Mouse (Mus musculus) heart, postnatal 4 days (tissue): ENCODE data around the gene Tada3. TPM values are rescaled to one million over a fixed set of nuclear protein-coding genes. Genes with fewer than 3 reads are reported as not detected.
A peak's percentile ranks its signal among the peaks of the same experiment; 100 is the strongest.

ENCODE experiments used
- DNase-seq: peaks from one replicate; pipeline ENCODE4 v3.0.0; 2021
- total RNA-seq, 2 experiments: library from RNA; stranded (reverse); gene quantifications; 2 replicates each; pipeline ENCODE4 v1.2.3; 2021

Tada3 gene
- 10 to 100 TPM; 23.8 to 26.0 TPM for total RNA-seq

GRCm38 (mm10) chr6:113377496-113378385 lies at the start of gene Tada3, which contains the start of gene Arpc4:
Gene Tada3 (minus strand): TSS chr6:113377883.
Gene Arpc4 (plus strand): TSS chr6:113378115.
- peak; percentile 94 for DNase-seq

DNA sequence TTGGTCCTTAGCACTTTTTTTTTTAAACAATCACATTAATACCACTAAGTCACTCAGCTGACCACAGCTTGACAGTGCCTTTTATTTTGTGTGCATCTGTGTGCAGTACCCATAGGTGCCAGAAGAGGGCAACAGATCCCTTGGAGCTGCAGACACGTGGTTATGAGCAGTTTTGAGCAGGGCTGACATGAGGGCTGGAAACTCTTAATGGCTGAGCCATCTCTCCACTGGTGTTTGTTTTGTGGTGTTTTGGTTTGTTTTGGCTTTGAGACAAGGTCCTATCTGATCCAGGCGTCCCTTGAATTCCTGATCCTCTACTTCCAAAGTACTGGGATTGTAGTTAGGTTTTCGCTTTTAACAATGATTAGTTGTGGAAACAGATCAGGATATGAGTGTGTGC lies 49.7 kb upstream of the Tada3 start:
- DNase-seq = peak; percentile 66

GRCm38 (mm10) chr6:113426696-113427095 lies 49.0 kb upstream of the Tada3 start:
- no peak for DNase-seq

- DNase-seq = no peak
Observed at GRCm38 (mm10) chr6:113424187-113424586, 46.5 kb upstream of the Tada3 start.

DNA sequence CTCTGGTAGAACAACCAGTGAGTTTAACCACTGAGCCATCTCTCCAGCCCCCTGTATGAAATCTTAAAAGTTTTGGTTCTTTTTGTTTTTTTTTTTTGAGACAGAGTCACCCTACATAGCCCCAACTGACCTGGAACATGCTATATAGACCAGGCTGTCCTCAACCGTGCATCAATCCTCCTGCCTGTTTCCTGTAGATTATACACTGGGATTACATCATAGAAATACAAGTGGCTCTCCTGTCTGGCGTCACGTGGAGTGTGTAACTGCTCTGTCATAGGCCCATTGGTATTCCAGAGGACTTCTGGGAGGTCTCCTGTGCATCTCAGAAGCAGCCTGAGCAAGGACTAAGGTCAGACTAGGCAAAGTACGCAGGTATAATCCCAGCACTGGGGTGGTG lies 45.3 kb upstream of the Tada3 start:
- DNase-seq = no peak

GRCm38 (mm10) chr6:113419199-113419587 lies 41.5 kb upstream of the Tada3 start, which contains the start of gene Rpusd3:
Gene Rpusd3 (minus strand): TSS chr6:113419340.
- DNase-seq = peak; percentile 100

DNA sequence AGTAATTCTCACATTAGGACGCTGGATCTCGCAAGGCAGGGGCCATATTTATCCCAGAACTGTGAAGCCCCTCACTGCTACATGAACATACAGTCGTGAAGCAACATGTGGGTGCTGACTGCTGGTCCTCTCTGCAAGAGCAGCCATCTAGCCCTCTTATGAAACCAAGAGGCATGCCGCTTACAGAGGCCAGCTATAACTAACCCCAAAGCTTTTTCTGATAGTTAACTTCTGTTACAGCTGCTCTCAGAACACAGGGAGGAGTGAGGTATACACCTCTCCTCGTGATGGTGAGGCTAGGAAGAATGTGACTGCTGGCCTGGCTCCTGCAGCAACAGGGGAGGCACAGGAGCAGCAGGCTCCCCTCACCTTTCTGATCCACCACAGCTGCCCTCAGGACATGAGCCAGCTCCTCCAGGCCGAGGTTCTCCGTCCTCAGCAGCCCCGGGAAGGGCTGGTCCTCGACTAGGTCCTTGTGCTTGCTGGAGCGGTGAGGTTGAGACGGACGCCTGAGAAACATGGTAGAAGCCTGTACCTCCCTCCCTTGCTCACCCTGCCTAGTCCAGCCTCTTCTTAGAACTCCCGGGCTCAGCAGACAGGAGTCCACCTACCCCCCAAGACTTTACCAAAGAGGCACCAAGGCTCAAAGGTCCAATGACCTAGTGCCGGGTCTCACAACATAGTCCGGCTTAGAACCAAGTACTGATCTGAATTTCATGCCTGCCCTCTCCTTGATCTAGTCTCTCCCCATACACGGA lies 40.9 kb upstream of the Tada3 start:
- DNase-seq = peak; percentile 29

DNA sequence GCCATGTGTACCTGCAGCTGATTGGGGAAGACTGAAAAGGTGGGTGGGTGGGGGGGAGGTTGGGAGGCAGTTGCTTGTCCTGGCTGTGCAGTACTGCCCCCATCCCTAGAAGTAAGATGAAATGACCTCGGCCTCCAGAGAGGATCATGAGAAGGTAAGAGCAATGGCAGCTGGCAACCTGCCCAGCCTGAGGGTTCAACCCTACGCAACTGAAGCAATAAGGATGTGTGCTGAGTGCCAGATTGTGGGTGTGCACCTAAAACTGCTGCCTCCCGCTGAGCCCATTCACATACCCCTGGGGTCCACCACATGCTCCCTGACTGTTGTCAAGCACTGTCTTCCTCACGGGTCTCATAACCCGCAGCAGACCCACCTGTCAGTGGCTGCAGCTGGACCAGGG lies 38.7 kb upstream of the Tada3 start:
- no peak for DNase-seq

DNA sequence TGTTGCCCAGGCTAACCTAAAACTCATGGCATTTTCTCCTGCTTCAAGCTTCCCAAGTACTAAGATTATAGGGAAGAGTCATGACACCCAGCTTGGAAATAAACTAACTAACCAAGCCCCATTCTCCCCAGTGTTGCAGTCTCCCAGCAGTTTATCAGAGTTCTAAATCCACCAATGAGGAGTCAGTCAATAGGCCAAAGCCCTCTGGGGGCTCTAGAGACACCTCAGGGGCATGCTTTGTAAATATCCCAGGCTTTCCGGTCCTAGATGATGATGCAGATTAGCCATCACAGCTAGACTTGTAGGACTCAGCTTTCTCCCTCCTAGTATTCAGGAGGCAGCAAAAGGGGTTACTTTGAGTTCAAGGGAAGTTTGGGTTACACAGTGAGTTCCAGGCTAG lies 32.3 kb upstream of the Tada3 start:
- DNase-seq = no peak

GRCm38 (mm10) chr6:113406683-113407082 lies 29.0 kb upstream of the Tada3 start:
- DNase-seq = no peak

DNA sequence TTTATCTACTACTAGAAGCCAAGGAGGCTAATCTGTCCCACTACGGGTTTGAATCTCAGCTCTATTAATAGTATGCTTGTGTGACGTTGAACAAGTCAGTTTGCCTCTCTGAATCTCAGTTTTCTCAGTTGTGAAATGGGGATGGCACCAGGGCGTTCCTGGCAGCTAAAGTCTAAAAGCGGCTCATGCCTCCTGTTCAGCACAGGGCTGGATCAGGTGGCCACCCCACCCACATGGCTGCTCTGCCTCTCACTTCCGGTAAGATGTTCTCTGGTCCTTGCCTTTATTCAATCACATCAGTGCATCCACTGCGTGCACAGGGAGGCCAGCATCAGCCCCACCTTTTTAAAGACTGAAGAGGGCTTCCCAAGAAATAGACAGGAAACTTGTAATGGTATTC lies 27.8 kb upstream of the Tada3 start:
- no peak for DNase-seq

GRCm38 (mm10) chr6:113404649-113405448 lies 27.2 kb upstream of the Tada3 start:
- DNase-seq = no peak

DNA sequence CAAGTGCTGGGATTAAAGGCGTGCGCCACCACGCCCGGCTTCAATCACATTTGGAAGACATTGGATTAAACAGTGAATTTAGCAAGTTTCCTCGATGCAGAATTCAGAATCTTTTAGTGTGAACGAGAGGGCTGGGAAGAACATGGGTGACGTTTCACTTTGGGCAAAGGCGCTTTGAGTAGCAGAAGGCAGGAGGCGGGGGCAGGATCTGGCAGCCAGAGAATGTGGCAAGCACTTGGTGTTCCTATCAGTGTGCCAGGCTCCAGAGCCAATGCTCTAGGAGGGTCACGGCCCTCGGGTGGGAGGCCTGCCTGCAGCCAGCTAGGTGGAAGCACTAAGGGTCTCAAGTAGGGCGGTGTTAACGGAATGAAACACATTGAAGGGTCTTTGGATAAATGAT lies 24.4 kb upstream of the Tada3 start:
- DNase-seq = no peak

GRCm38 (mm10) chr6:113396270-113397030 lies 18.8 kb upstream of the Tada3 start:
- no peak for DNase-seq

- no peak for DNase-seq
Observed at GRCm38 (mm10) chr6:113395501-113395900, 17.8 kb upstream of the Tada3 start.

DNA sequence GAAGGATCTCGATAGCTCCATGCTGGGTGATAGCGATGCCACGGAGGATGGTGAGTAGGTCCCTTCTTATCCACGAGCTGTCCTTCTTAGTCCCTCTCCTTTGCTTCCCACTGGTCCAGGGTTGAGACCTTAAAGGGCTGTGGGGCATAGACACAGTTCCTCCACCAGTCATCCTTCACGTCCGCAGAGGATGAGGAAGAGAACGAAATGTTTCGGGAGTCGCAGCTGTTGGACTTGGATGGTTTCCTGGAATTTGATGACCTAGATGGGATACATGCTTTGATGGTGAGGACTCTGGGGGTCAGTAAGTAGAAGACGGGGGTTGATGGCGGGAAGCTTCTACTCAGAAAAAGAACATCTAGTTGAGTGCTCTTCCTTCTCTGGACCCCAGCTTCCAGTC lies 17.1 kb upstream of the Tada3 start:
- DNase-seq = no peak

DNA sequence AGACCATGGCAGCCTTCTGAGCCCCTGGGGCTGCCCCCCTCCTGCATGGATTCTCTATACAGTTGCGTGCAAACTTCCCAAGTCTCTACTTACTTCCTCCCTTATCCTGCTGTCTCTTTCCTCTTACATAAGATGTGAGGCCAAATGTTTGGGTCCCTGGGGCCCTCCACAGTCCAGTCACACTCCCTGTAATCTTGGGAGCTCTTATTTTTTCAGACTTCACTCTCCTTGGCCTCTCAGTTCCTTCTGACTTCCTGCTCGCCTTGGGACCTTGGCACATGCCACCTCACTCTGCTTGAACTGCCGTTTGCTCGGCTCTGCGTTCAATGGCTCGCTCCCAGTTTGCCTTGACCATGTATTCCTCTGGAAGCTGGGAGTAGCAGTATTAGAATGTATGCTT lies 16.3 kb upstream of the Tada3 start:
- DNase-seq = no peak

- DNase-seq = peak; percentile 63
Observed at GRCm38 (mm10) chr6:113392387-113393071, 14.8 kb upstream of the Tada3 start.

DNA sequence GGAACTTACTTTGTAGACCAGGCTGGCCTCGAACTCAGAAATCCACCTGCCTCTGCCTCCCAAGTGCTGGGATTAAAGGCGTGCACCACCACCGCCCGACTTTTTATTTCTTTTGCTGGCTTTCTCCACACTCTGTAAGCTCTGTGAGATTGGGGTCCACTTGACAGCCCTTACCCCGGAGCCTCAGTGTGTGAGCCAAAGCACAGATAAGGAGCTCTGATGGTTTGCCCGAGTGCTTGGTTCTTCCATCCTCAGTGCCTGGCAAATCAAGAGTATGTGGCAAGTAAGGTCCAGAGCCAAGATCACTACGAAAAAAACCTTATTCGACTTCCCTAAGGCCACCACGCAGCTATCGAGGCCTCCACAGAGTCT lies 14.3 kb upstream of the Tada3 start:
- DNase-seq = no peak

GRCm38 (mm10) chr6:113390715-113391114 lies 13.0 kb upstream of the Tada3 start:
- DNase-seq = no peak

DNA sequence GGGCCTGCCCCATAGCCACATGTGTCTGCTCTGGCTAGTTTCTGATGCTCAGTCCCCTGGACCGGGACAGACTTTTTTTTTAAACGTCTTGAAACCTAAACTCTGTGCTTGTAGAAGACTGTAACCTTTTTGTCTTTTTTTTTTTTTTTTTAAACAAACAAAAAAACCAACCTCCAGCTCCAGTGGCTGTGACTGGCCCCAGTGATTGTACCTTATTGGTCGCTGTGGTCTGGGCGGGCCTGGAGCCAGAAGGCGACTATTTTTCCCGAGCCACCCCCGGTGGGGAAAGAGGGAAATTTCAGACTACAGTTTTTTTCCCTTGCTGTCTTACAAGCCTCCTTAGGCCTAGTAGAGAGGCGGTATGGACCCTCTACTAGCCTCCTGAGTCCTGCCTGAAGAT lies 11.3 kb upstream of the Tada3 start, which contains the start of gene Ttll3:
Ttll3 (plus strand) TSS at position 301 of the 400 bp plus-strand sequence.
- DNase-seq = no peak
